Mouse (Mus musculus) heart, embryonic 16.5 days (tissue): ENCODE results near the gene Tmem150b. TPM values are rescaled to one million over a fixed set of nuclear protein-coding genes. Genes with fewer than 3 reads are reported as not detected.

Experiments
- ATAC-seq: fragments of 200-750 bp; cut with Nextera tagmentation; replicated peaks from 2 replicates; pipeline ENCODE4 v1.8.0; 2017; ENCODE audit warnings: moderate number of reproducible peaks; ENCODE audit not compliant: insufficient read depth, low FRiP score; ENCODE audit errors: extremely low read depth
- H3K27ac ChIP-seq: fragments of 300-500 bp; sonication (generic); 2 replicates; pipeline ENCODE4 v1.5.1; 2014; ENCODE audit warnings: mild to moderate bottlenecking, low read length, control low read depth, moderate library complexity
- H3K27me3 ChIP-seq: fragments of 300-500 bp; sonication (generic); 2 replicates; pipeline ENCODE4 v1.6.1; 2014; ENCODE audit warnings: low read length, mixed read lengths; ENCODE audit not compliant: control insufficient read depth, insufficient read depth
- H3K36me3 ChIP-seq: fragments of 300-500 bp; sonication (generic); 2 replicates; pipeline ENCODE4 v1.6.1; 2014; ENCODE audit not compliant: control insufficient read depth, insufficient read depth
- H3K4me1 ChIP-seq: fragments of 300-500 bp; sonication (generic); 2 replicates; pipeline ENCODE4 v1.6.1; 2014; ENCODE audit warnings: low read length, mixed read lengths; ENCODE audit not compliant: control insufficient read depth, insufficient read depth
- H3K4me2 ChIP-seq: fragments of 300-500 bp; sonication (generic); 2 replicates; pipeline ENCODE4 v1.6.1; 2014; ENCODE audit warnings: low read depth, mild to moderate bottlenecking, control low read depth, low read length
- H3K4me3 ChIP-seq: fragments of 300-500 bp; sonication (generic); 2 replicates; pipeline ENCODE4 v1.5.1; 2014; ENCODE audit warnings: mild to moderate bottlenecking, control low read depth, low read length
- H3K9ac ChIP-seq: fragments of 300-500 bp; sonication (generic); 2 replicates; pipeline ENCODE4 v1.6.1; 2014; ENCODE audit warnings: low read length, control low read depth
- H3K9me3 ChIP-seq: fragments of 300-500 bp; sonication (generic); replicated peaks from 2 replicates; pipeline ENCODE4 v1.6.1; 2016; ENCODE audit warnings: low read length; ENCODE audit not compliant: control insufficient read depth
- WGBS: fragments of 180-500 bp; shearing (Covaris S2); extraction: QIAGEN DNeasy Blood & Tissue Kit; methylation state at CpG from one replicate; pipeline ENCODE4 v1.1.7; 2014; 5-methylcytosine and 5-hydroxymethylcytosine counted together
- polyA plus RNA-seq: library from polyadenylated mRNA; unstranded; fragments of >200 nt; fragmentation: Nextera tagmentation; extraction: Ambion mirVana; gene quantifications from 2 replicates; pipeline ENCODE4 v1.2.1, GENCODE M21; 2015

Gene Tmem150b
- polyA plus RNA-seq, 1 experiment from 2014 or later: 0.33 TPM

DNA sequence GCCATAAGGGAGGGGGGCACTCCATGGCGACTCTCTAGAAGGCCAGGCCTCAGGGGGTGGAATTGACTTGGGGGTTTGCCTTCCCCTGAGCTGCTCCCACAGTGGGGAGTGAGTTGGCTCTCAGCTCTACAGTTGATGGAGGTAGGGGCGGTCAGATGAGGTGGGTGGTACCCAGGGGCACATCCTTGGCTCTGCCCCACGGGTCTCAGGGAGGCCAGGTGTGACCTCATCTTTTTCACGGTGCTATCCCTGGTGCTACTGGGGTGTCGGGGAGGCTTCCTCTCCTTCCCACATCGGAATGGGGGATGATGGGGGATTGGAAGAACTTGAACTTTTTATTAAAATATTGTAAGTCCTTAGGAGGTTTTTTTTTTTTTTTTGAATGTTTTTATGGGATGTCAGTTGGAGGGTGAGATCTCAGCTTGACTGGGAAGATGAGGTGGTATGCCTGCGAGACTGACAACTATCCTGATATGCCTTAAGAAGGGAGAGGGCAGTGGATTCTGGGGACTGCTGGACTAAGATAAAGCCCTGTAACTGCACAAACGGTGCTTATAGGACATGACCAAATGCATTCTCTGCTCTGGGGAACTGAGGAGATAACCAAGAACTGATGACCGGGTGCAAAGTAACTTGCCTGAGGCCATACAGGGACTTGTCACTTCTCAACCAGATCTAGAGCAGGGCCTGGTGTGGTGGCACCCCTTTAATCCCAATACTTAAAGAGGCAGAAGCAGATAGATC lies 22.3 kb upstream of the Tmem150b start:
- H3K4me2 ChIP-seq: no peak overlapping the region
- ATAC-seq: no peak

DNA sequence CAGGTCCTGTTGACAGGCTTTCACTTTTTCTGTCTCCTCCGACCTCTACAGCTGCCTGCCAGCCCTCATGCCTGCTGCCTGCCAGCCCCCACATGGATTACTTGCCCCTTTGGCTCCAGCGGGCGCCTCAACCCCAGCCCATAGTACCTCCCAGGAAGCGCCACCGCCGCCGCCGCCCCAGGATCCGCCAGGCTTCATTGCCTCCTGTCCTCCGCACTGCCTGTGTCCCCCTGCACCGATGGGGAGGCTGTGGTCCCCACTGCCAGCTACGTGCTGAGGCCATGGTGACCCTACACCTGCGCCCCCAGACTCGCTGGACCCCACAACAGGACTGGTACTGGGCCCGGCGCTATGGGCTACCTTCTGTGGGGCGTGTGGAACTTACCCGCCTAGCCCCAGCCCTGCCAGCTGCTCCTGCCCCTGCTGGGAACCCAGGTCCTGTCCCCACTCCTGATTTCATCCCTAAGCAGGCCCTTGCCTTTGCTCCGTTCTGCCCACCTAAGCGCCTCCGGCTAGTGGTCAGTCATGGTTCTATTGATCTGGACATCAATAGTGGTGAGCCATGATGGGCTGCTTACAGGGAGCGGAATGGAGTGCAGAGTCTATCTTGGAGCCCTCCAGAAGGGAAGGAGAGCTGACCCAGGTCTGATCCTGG lies 21.4 kb upstream of the Tmem150b start:
- Histone ChIP-seq H3K36me3 (peaks cover 10% of the 10 kb centered on the region), H3K4me2 (no peak overlapping the region), H3K27ac (no peak overlapping the region), H3K4me1 (peaks cover 14% of the 10 kb centered on the region), H3K27me3 (no peaks in the 10 kb centered on the region), H3K9me3 (no peaks in the 10 kb centered on the region), H3K4me3 (no peak overlapping the region), H3K9ac (no peak overlapping the region)
- 86% methylated on average over 22 of the region's 22 CpGs for WGBS
- no peak for ATAC-seq

More for the DNA sequence above, 22.3 kb upstream of the Tmem150b start:
- no peaks in the 10 kb centered on the region for H3K9me3 ChIP-seq
- no peak overlapping the region for H3K4me3 ChIP-seq
- no peak overlapping the region for H3K27ac ChIP-seq
- H3K9ac ChIP-seq: no peak overlapping the region
- peaks cover 14% of the 10 kb centered on the region for H3K4me1 ChIP-seq
- 56% methylated on average over 9 of the region's 9 CpGs for WGBS
- H3K36me3 ChIP-seq: peaks cover 10% of the 10 kb centered on the region
- no peaks in the 10 kb centered on the region for H3K27me3 ChIP-seq

DNA sequence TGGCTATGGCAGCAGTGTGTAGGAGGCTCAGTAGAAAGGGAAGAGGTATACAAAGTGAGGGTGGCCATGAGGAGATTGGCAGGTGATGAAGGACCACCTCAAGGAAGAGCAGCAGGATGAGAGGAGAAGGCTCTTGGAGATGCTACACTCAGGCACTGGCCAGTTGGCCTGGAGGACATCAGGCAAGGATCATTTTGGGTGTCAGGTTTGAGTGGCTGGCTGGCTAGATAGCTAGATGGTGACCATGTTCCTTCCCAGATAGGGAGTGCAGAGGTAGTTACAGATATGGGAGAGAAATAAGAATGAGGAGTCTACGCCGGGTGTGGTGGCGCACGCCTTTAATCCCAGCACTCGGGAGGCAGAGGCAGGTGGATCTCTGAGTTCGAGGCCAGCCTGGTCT lies 19.8 kb upstream of the Tmem150b start:
- WGBS: 92% methylated on average over 6 of the region's 6 CpGs
- peaks cover 10% of the 10 kb centered on the region for H3K36me3 ChIP-seq
- H3K4me3 ChIP-seq: no peak overlapping the region
- H3K9me3 ChIP-seq: no peaks in the 10 kb centered on the region
- peaks cover 18% of the 10 kb centered on the region for H3K4me1 ChIP-seq
- no peak overlapping the region for H3K27ac ChIP-seq
- H3K27me3 ChIP-seq: no peaks in the 10 kb centered on the region
- no peak overlapping the region for H3K4me2 ChIP-seq
- ATAC-seq: no peak
- H3K9ac ChIP-seq: no peak overlapping the region

DNA sequence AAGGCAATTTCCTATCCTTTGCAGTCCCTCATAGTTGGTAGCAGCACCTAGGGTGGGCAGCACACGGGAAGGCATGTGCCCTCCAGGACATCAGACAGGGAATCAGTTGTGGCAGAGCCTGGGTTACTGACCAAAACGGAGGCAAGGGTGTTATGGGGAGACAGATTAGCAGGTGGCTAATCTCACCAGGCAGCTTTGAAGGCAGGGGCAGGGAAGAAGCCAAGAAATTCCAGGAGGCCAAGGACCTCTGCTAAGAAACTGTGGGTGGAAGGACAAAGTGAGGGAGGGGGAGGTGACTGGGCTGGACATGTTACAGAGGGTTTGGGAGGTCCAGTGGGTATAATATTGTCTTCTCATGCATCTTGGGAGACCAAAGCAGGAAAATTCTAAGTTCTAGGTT lies 18.3 kb upstream of the Tmem150b start:
- no peak for ATAC-seq
- Histone ChIP-seq H3K36me3 (peaks cover 10% of the 10 kb centered on the region), H3K4me1 (peaks cover 27% of the 10 kb centered on the region), H3K4me3 (no peak overlapping the region), H3K9me3 (no peaks in the 10 kb centered on the region), H3K4me2 (no peak overlapping the region), H3K27ac (no peak overlapping the region), H3K9ac (no peak overlapping the region), H3K27me3 (no peaks in the 10 kb centered on the region)
- 60% methylated on average over 2 of the region's 2 CpGs for WGBS

DNA sequence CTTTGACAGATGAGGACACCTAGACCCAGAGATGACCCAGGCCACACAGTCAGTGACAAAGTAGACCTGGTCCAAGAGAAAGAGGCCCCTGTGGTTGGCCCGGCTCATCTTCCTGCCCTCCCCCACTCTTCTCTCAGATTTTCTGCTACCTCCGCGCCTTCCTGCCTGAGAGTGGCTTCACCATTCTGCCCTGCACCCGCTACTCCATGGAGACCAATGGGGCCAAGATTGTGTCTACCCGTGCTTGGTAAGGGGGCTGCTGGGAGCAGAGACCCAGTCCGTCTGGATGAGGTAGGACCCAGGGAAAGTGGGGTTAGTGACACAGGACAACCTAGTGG lies 17.4 kb upstream of the Tmem150b start:
- 84% methylated on average over 6 of the region's 6 CpGs for WGBS
- H3K4me2 ChIP-seq: no peak overlapping the region
- H3K4me3 ChIP-seq: no peak overlapping the region
- H3K27me3 ChIP-seq: no peaks in the 10 kb centered on the region
- peaks cover 27% of the 10 kb centered on the region for H3K4me1 ChIP-seq
- no peak overlapping the region for H3K27ac ChIP-seq
- H3K9me3 ChIP-seq: no peaks in the 10 kb centered on the region
- ATAC-seq: no peak
- peaks cover 10% of the 10 kb centered on the region for H3K36me3 ChIP-seq
- H3K9ac ChIP-seq: 0 out of 2 replicates have a peak overlapping the region, but pooled peaks have one; percentile 23

DNA sequence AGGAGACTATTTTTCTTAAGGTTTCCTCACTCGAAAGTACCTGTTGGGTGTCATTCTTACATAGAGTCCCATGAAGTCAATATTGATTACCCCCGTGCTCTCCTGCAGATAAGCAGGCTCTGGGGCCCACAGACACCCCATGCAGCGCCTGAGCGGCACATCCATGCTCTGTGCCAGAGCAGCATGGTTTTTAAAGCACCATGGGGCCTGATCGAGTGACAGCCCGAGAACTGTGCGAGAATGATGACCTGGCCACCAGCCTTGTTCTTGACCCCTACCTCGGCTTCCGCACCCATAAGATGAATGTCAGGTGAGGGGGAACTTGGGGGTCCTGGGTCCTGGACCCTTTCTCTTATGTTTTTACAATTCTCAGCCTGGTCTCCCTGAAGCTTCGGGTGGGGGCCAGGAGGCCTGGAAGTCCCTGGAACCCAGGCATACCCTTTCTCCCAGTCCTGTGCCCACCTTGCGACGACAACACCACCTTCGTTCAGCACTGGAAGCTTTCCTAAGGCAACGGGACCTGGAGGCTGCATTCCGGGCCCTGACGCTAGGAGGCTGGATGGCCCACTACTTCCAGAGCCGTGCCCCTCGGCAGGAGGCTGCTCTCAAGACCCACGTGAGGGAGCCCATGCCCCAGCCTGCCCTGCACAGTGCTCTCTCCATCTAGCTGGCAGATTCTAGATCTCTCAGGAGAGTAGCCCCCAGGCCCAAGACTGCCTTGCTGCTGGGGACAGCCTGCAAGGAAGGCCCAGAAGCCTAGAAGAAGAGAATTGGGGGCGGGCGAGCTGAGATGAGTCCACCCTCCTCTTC lies 16.8 kb upstream of the Tmem150b start:
- 82% methylated on average over 21 of the region's 21 CpGs for WGBS
- ATAC-seq: no peak
- peak overlapping the region; percentile 73 for H3K4me2 ChIP-seq
- H3K9me3 ChIP-seq: no peaks in the 10 kb centered on the region
- H3K27ac ChIP-seq: peak overlapping the region; percentile 93
- peak overlapping the region; percentile 94 for H3K9ac ChIP-seq
- H3K4me1 ChIP-seq: peaks cover 27% of the 10 kb centered on the region
- H3K4me3 ChIP-seq: no peak overlapping the region
- H3K27me3 ChIP-seq: no peaks in the 10 kb centered on the region
- peaks cover 10% of the 10 kb centered on the region for H3K36me3 ChIP-seq

DNA sequence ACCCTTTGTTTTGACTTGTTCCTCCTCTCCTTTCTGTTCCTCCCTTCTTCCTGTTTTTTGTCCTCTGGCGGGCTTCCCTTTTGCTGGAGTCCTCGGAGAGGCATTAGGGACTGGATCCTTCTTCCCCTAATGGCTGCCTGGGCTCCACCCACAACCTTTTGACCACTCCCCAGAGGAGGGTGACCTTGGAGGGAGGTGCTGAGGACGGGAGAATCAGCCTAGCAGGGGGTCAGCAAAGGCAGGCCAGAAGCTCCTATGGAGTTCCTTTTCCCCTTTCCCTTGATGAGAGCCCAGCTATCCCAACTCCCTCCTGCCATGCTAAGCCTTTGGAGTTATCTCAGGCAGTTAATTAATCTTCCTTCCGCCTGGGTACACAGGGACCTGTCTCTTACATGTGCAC lies 16.1 kb upstream of the Tmem150b start:
- peak overlapping the region; percentile 94 for H3K9ac ChIP-seq
- no peaks in the 10 kb centered on the region for H3K9me3 ChIP-seq
- peak overlapping the region; percentile 93 for H3K27ac ChIP-seq
- ATAC-seq: no peak
- H3K27me3 ChIP-seq: no peaks in the 10 kb centered on the region
- under 1% methylated on average over 4 of the region's 4 CpGs for WGBS
- H3K4me2 ChIP-seq: peak overlapping the region; percentile 73
- peaks cover 5% of the 10 kb centered on the region; the same call in 1 of the 2 replicates for H3K36me3 ChIP-seq
- peaks cover 27% of the 10 kb centered on the region for H3K4me1 ChIP-seq
- H3K4me3 ChIP-seq: peak overlapping the region; percentile 79

DNA sequence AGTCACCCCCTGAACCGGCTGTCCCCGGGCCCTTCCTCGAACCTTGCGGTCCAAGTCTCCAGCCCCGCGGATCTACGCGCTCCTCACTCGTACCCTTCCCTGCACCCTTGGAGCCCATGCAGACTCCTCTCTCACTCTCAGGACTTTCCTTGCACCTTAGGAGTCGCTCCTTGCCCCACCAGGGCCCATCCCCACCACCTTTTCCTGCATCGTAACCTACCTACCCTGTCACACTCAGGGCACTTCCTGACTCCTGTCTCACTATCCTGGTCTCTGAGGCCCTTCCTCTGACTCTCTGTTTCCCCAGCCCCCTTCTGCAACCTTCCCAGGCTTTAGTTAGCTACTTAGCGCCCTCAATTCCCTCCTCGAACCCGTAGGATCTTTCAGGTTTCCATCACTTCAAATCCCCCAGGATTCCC lies 15.3 kb upstream of the Tmem150b start:
- ATAC-seq: peak; percentile 2
- under 1% methylated on average over 14 of the region's 14 CpGs for WGBS

More for the DNA sequence above, 15.3 kb upstream of the Tmem150b start:
- Histone ChIP-seq H3K4me2 (peak overlapping the region; percentile 73), H3K4me1 (peaks cover 27% of the 10 kb centered on the region), H3K27me3 (no peaks in the 10 kb centered on the region), H3K4me3 (peak overlapping the region; percentile 79), H3K9me3 (no peaks in the 10 kb centered on the region), H3K27ac (peak overlapping the region; percentile 93), H3K36me3 (peaks cover 5% of the 10 kb centered on the region; the same call in 1 of the 2 replicates), H3K9ac (peak overlapping the region; percentile 94)
